Mouse (Mus musculus) ovary, adult 18-20 months (tissue): Measurements from ENCODE around the gene Cttn.

ENCODE experiments used
- DNase-seq: peaks from one replicate; pipeline ENCODE4 v3.0.0; 2022; ENCODE audit warnings: low spot score, mixed read lengths

Cttn gene

GRCm38 (mm10) chr7:144470545-144471059, at the start of gene Cttn:
Gene Cttn (minus strand): TSS chr7:144471009.
- DNase-seq: peak; percentile 82

GRCm38 (mm10) chr7:144519852-144520251, 49.0 kb upstream of the Cttn start:
- DNase-seq: no peak

- no peak for DNase-seq
These were observed 45.9 kb upstream of the Cttn start for GRCm38 (mm10) chr7:144516711-144517110.

GRCm38 (mm10) chr7:144509090-144509489, 38.3 kb upstream of the Cttn start:
- DNase-seq: no peak

- no peak for DNase-seq
These were observed 36.0 kb upstream of the Cttn start for GRCm38 (mm10) chr7:144506807-144507206.

- no peak for DNase-seq
These were observed 33.1 kb upstream of the Cttn start for GRCm38 (mm10) chr7:144503959-144504358.

- DNase-seq: no peak
These were observed 22.1 kb upstream of the Cttn start for GRCm38 (mm10) chr7:144492931-144493330.

- no peak for DNase-seq
These were observed 19.5 kb upstream of the Cttn start for GRCm38 (mm10) chr7:144490201-144490873.

- peak; percentile 65 for DNase-seq
These were observed 18.4 kb upstream of the Cttn start for GRCm38 (mm10) chr7:144489067-144489774.

- no peak for DNase-seq
These were observed 9.5 kb upstream of the Cttn start for GRCm38 (mm10) chr7:144480314-144480713.

GRCm38 (mm10) chr7:144479569-144479968, 8.8 kb upstream of the Cttn start:
- no peak for DNase-seq

- no peak for DNase-seq
These were observed 4.9 kb upstream of the Cttn start for GRCm38 (mm10) chr7:144475741-144476140.

- DNase-seq: no peak
These were observed 2.7 kb upstream of the Cttn start for GRCm38 (mm10) chr7:144473486-144473885.

- DNase-seq: no peak
These were observed 294 bp upstream of the Cttn start for GRCm38 (mm10) chr7:144471103-144471502.

- no peak for DNase-seq
These were observed 783 bp downstream of the Cttn start for GRCm38 (mm10) chr7:144469908-144470544.

GRCm38 (mm10) chr7:144469181-144469641, 1.6 kb downstream of the Cttn start:
- DNase-seq: no peak

- DNase-seq: no peak
These were observed 2.1 kb downstream of the Cttn start for GRCm38 (mm10) chr7:144468741-144469140.

GRCm38 (mm10) chr7:144462577-144462976, 8.2 kb downstream of the Cttn start:
- no peak for DNase-seq

GRCm38 (mm10) chr7:144461246-144461902, 9.4 kb downstream of the Cttn start:
- DNase-seq: no peak

- peak; percentile 15 for DNase-seq
These were observed 11.9 kb downstream of the Cttn start for GRCm38 (mm10) chr7:144458881-144459280.

- no peak for DNase-seq
These were observed 20.1 kb downstream of the Cttn start for GRCm38 (mm10) chr7:144450661-144451060.
